Mouse (Mus musculus): ENCODE measurements around the gene Rtn4r. TPM values are rescaled to one million over a fixed set of nuclear protein-coding genes. Genes with fewer than 3 reads are reported as not detected.

Gene Rtn4r
- polyA plus RNA-seq, 1 experiment from 2014 or later, result 0.16 TPM

GRCm38 (mm10) chr16:18119031-18119730 is 8.3 kb upstream of the Rtn4r start:
- no peak overlapping the region for H3K27ac ChIP-seq (ENCODE audit: low read length)
- H3K27me3 ChIP-seq (ENCODE audit: control insufficient read depth, insufficient read depth, low read length), result 0 out of 2 replicates have a peak, but pooled peaks cover 2% of the 10 kb centered on the region
- no peak overlapping the region for H3K4me3 ChIP-seq (ENCODE audit: low read length)
- no peaks in the 10 kb centered on the region for H3K9me3 ChIP-seq (replicated peaks; ENCODE audit: control insufficient read depth, low read length)
- 20% methylated on average over 8 of the region's 8 CpGs for WGBS
- H3K4me2 ChIP-seq (ENCODE audit: low read depth, low read length), result no peak overlapping the region
- no peaks in the 10 kb centered on the region for H3K4me1 ChIP-seq (ENCODE audit: control insufficient read depth, insufficient read depth, low read length)
- 0 out of 2 replicates have a peak, but pooled peaks have one; percentile 58 for ATAC-seq (replicated peaks; ENCODE audit: extremely low read depth, insufficient read depth, low FRiP score)
- H3K36me3 ChIP-seq (ENCODE audit: control insufficient read depth, insufficient read depth), result no peaks in the 10 kb centered on the region
- H3K9ac ChIP-seq (ENCODE audit: low read length), result no peak overlapping the region

- Histone ChIP-seq H3K4me2 (ENCODE audit: low read depth, low read length) (no peak overlapping the region), H3K4me3 (ENCODE audit: low read length) (no peak overlapping the region), H3K9me3 (replicated peaks; ENCODE audit: control insufficient read depth, low read length) (no peaks in the 10 kb centered on the region), H3K27ac (ENCODE audit: low read length) (no peak overlapping the region), H3K27me3 (ENCODE audit: control insufficient read depth, insufficient read depth, low read length) (peaks cover 25% of the 10 kb centered on the region), H3K9ac (ENCODE audit: low read length) (no peak overlapping the region), H3K4me1 (ENCODE audit: control insufficient read depth, insufficient read depth, low read length) (peaks cover 7% of the 10 kb centered on the region), H3K36me3 (ENCODE audit: control insufficient read depth, insufficient read depth) (no peaks in the 10 kb centered on the region)
- ATAC-seq (replicated peaks; ENCODE audit: extremely low read depth, insufficient read depth, low FRiP score), result no peak
- 64% methylated on average over 2 of the region's 2 CpGs for WGBS
Measured at GRCm38 (mm10) chr16:18122740-18123139, 4.7 kb upstream of the Rtn4r start.

GRCm38 (mm10) chr16:18123471-18123870 is 4.0 kb upstream of the Rtn4r start:
- H3K27ac ChIP-seq (ENCODE audit: low read length), result no peak overlapping the region
- no peak overlapping the region for H3K9ac ChIP-seq (ENCODE audit: low read length)
- no peak for ATAC-seq (replicated peaks; ENCODE audit: extremely low read depth, insufficient read depth, low FRiP score)
- H3K27me3 ChIP-seq (ENCODE audit: control insufficient read depth, insufficient read depth, low read length), result peaks cover 32% of the 10 kb centered on the region
- no peaks in the 10 kb centered on the region for H3K9me3 ChIP-seq (replicated peaks; ENCODE audit: control insufficient read depth, low read length)
- WGBS, result 41% methylated on average over 1 of the region's 1 CpGs
- peaks cover 7% of the 10 kb centered on the region for H3K4me1 ChIP-seq (ENCODE audit: control insufficient read depth, insufficient read depth, low read length)
- H3K4me3 ChIP-seq (ENCODE audit: low read length), result no peak overlapping the region
- no peak overlapping the region for H3K4me2 ChIP-seq (ENCODE audit: low read depth, low read length)
- no peaks in the 10 kb centered on the region for H3K36me3 ChIP-seq (ENCODE audit: control insufficient read depth, insufficient read depth)

GRCm38 (mm10) chr16:18124040-18124439 is 3.4 kb upstream of the Rtn4r start:
- H3K27me3 ChIP-seq (ENCODE audit: control insufficient read depth, insufficient read depth, low read length), result peaks cover 38% of the 10 kb centered on the region
- H3K4me3 ChIP-seq (ENCODE audit: low read length), result no peak overlapping the region
- no peak overlapping the region for H3K9ac ChIP-seq (ENCODE audit: low read length)
- H3K36me3 ChIP-seq (ENCODE audit: control insufficient read depth, insufficient read depth), result no peaks in the 10 kb centered on the region
- peaks cover 7% of the 10 kb centered on the region for H3K4me1 ChIP-seq (ENCODE audit: control insufficient read depth, insufficient read depth, low read length)
- no peaks in the 10 kb centered on the region for H3K9me3 ChIP-seq (replicated peaks; ENCODE audit: control insufficient read depth, low read length)
- H3K27ac ChIP-seq (ENCODE audit: low read length), result no peak overlapping the region
- H3K4me2 ChIP-seq (ENCODE audit: low read depth, low read length), result no peak overlapping the region
- 80% methylated on average over 4 of the region's 4 CpGs for WGBS
- ATAC-seq (replicated peaks; ENCODE audit: extremely low read depth, insufficient read depth, low FRiP score), result no peak

- Histone ChIP-seq H3K36me3 (ENCODE audit: control insufficient read depth, insufficient read depth) (no peaks in the 10 kb centered on the region), H3K27ac (ENCODE audit: low read length) (no peak overlapping the region), H3K9ac (ENCODE audit: low read length) (no peak overlapping the region), H3K9me3 (replicated peaks; ENCODE audit: control insufficient read depth, low read length) (no peaks in the 10 kb centered on the region), H3K4me3 (ENCODE audit: low read length) (no peak overlapping the region), H3K4me1 (ENCODE audit: control insufficient read depth, insufficient read depth, low read length) (peaks cover 7% of the 10 kb centered on the region), H3K4me2 (ENCODE audit: low read depth, low read length) (no peak overlapping the region), H3K27me3 (ENCODE audit: control insufficient read depth, insufficient read depth, low read length) (peaks cover 44% of the 10 kb centered on the region)
- WGBS, result 37% methylated on average over 5 of the region's 5 CpGs
- ATAC-seq (replicated peaks; ENCODE audit: extremely low read depth, insufficient read depth, low FRiP score), result no peak
Measured at GRCm38 (mm10) chr16:18124626-18125025, 2.8 kb upstream of the Rtn4r start.

- H3K36me3 ChIP-seq (ENCODE audit: control insufficient read depth, insufficient read depth), result no peaks in the 10 kb centered on the region
- H3K4me3 ChIP-seq (ENCODE audit: low read length), result no peak overlapping the region
- H3K9ac ChIP-seq (ENCODE audit: low read length), result no peak overlapping the region
- H3K27me3 ChIP-seq (ENCODE audit: control insufficient read depth, insufficient read depth, low read length), result peaks cover 45% of the 10 kb centered on the region
- no peak overlapping the region for H3K4me2 ChIP-seq (ENCODE audit: low read depth, low read length)
- peaks cover 7% of the 10 kb centered on the region for H3K4me1 ChIP-seq (ENCODE audit: control insufficient read depth, insufficient read depth, low read length)
- ATAC-seq (replicated peaks; ENCODE audit: extremely low read depth, insufficient read depth, low FRiP score), result no peak
- H3K27ac ChIP-seq (ENCODE audit: low read length), result no peak overlapping the region
- H3K9me3 ChIP-seq (replicated peaks; ENCODE audit: control insufficient read depth, low read length), result no peaks in the 10 kb centered on the region
- 89% methylated on average over 2 of the region's 2 CpGs for WGBS
Measured at GRCm38 (mm10) chr16:18125131-18125530, 2.3 kb upstream of the Rtn4r start.

GRCm38 (mm10) chr16:18126211-18126610 is 1.2 kb upstream of the Rtn4r start:
- Histone ChIP-seq H3K4me1 (ENCODE audit: control insufficient read depth, insufficient read depth, low read length) (peaks cover 7% of the 10 kb centered on the region), H3K4me2 (ENCODE audit: low read depth, low read length) (no peak overlapping the region), H3K36me3 (ENCODE audit: control insufficient read depth, insufficient read depth) (no peaks in the 10 kb centered on the region), H3K27ac (ENCODE audit: low read length) (no peak overlapping the region), H3K9me3 (replicated peaks; ENCODE audit: control insufficient read depth, low read length) (no peaks in the 10 kb centered on the region), H3K9ac (ENCODE audit: low read length) (no peak overlapping the region), H3K4me3 (ENCODE audit: low read length) (no peak overlapping the region), H3K27me3 (ENCODE audit: control insufficient read depth, insufficient read depth, low read length) (peaks cover 47% of the 10 kb centered on the region)
- 72% methylated on average over 3 of the region's 3 CpGs for WGBS
- no peak for ATAC-seq (replicated peaks; ENCODE audit: extremely low read depth, insufficient read depth, low FRiP score)

- Histone ChIP-seq H3K27ac (ENCODE audit: low read length) (no peak overlapping the region), H3K9me3 (replicated peaks; ENCODE audit: control insufficient read depth, low read length) (no peaks in the 10 kb centered on the region), H3K9ac (ENCODE audit: low read length) (peak overlapping the region; percentile 69), H3K4me2 (ENCODE audit: low read depth, low read length) (peak overlapping the region; percentile 100), H3K27me3 (ENCODE audit: control insufficient read depth, insufficient read depth, low read length) (peaks cover 47% of the 10 kb centered on the region), H3K4me3 (ENCODE audit: low read length) (peak overlapping the region; percentile 72), H3K36me3 (ENCODE audit: control insufficient read depth, insufficient read depth) (no peaks in the 10 kb centered on the region), H3K4me1 (ENCODE audit: control insufficient read depth, insufficient read depth, low read length) (peaks cover 7% of the 10 kb centered on the region)
- peak; percentile 23; the same call in 1 of the 2 replicates for ATAC-seq (replicated peaks; ENCODE audit: extremely low read depth, insufficient read depth, low FRiP score)
- WGBS, result 4% methylated on average over 46 of the region's 52 CpGs
Measured at GRCm38 (mm10) chr16:18127871-18128563, 575 bp downstream of the Rtn4r start.

GRCm38 (mm10) chr16:18128564-18128935 is 1.1 kb downstream of the Rtn4r start:
- no peaks in the 10 kb centered on the region for H3K36me3 ChIP-seq (ENCODE audit: control insufficient read depth, insufficient read depth)
- H3K27me3 ChIP-seq (ENCODE audit: control insufficient read depth, insufficient read depth, low read length), result peaks cover 47% of the 10 kb centered on the region
- no peak overlapping the region for H3K4me2 ChIP-seq (ENCODE audit: low read depth, low read length)

More at GRCm38 (mm10) chr16:18128564-18128935, 1.1 kb downstream of the Rtn4r start:
- H3K9me3 ChIP-seq (replicated peaks; ENCODE audit: control insufficient read depth, low read length), result no peaks in the 10 kb centered on the region
- ATAC-seq (replicated peaks; ENCODE audit: extremely low read depth, insufficient read depth, low FRiP score), result no peak
- no peak overlapping the region for H3K27ac ChIP-seq (ENCODE audit: low read length)
- WGBS, result 68% methylated on average over 6 of the region's 6 CpGs
- no peak overlapping the region; the same call in 1 of the 2 replicates for H3K4me3 ChIP-seq (ENCODE audit: low read length)
- H3K4me1 ChIP-seq (ENCODE audit: control insufficient read depth, insufficient read depth, low read length), result peaks cover 7% of the 10 kb centered on the region
- H3K9ac ChIP-seq (ENCODE audit: low read length), result no peak overlapping the region

Data from heart, embryonic 16.5 days (tissue).